Mouse (Mus musculus) bone marrow macrophage, adult 2 months (primary cell): ENCODE data around the gene Ufc1.

Source experiments
- CTCF ChIP-seq: IDR thresholded peaks from 2 replicates; pipeline ENCODE4 v1.5.1; 2012; ENCODE audit warnings: low read depth, mild to moderate bottlenecking, low read length, moderate library complexity
- POLR2A ChIP-seq: IDR thresholded peaks from 2 replicates; pipeline ENCODE4 v1.6.1; 2012; ENCODE audit warnings: mild to moderate bottlenecking, low read depth, low read length, borderline replicate concordance

DNA sequence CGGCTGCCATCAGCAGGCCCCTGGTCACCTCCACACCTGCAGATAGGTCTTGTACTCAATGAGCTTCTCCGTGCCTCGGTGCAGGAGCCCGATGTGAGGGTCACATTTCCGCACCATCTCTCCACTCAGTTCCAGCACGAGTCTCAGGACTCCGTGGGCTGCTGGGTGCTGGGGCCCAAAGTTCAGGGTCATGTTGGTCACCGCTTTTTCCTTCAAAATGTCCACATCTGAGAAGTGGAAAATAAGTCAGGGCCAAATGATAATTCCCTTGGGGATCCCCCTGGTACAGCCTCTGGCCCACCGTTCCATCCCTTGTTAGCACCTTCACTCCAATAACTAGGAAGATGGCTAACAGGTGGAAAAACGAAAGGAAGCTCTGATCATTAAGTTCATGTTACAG lies 53.9 kb downstream of the Ufc1 start:
- no peak for TF ChIP-seq POLR2A
- no peak for TF ChIP-seq CTCF
